Mouse (Mus musculus): ENCODE results near the gene Cenpl. TPM values are rescaled to one million over a fixed set of nuclear protein-coding genes. Genes with fewer than 3 reads are reported as not detected.

Cenpl gene
- 9.4 and 9.6 TPM in 2 replicates for polyA plus RNA-seq (2012; rRNA removed)

DNA sequence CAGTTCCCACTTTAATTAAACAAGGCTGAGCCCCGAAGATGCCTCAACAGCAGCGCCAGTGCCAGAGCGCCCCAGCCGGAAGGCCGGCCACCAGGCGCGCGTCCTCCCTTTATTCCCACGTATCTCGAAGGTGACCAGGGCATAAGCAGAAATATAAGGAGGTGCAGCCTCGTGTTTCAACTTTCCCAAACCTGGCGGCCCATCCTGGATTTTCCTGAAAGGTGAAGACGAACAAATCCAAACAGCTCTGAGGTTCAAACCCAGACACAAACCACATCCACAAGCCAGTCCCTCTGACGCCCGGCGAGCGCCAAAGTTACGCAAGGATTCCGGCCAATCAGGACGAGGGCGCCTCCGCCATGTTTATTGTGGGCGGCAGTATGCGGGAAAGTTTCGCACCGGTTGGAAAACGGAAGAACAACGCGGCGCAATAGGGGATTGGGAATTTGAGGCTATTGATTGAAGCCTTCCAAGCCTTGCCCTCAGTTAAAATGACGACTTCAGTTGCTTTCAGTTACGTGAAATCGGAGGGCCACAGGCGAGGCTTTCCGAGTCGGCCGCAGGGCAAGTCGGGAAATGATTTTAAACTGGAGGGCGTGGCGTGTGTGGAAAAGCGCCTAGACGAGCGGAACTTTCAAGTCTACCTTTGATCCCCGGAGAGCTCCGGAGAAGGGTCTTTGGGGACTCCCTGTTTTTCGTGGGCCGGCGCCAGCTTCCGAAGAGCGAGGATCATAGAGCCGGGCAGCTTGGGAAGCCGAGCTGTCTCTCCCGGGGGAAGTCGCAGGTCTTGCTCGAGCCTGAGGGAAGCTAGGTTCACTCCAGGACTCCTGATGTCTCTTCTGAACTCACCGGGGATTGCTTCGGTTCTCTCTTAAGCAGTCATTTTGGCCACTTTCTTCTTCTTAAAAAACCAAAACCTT is at the start of gene Cenpl, which contains the start of gene Dars2:
Gene Cenpl (plus strand): TSS at position 362 of the 920 bp plus-strand sequence.
Gene Dars2 (minus strand): TSS at position 307 of the 920 bp plus-strand sequence.

DNA sequence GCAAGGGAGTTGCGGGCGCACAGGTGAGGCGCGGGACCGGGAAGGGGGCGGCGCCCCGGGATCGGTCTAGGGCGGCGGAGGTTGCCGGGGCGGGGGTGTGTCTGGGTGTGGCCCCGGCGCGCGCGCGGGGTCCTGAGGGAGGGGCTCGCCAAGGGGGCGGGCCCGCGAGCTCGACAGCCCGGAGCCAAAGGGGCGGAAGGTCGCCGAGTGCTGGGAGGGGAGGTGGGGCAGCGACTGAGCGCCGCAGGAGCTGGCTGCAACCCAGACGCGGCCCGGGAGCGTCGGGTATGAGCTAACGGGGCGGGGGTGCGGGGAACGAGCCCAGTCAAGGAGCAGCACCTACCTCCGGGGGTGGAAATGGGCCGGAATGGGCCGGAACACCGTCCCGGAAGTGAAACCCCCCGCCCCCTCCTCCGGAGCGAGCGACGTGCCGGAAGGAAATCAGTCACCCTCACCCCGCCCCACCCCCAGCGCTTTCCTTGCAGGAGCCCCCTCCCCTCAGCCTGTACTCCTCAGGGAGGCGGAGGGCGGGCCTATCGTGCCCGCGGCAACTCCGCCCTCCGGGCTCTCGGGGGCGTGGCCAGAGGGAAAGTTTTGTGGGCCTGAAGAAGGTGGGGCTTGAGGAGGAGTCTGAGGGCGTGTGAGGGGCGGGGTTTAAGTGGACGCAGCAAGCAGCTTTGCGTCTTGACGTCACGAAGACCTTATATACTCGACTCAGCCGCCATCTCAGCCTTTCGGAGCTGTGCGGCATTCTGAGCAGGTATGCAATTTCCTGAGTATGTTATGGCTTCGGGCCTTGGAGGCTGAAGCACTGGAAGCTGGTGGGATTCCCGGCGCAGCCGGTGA is 35.9 kb upstream of the Cenpl start, which contains the start of gene Zbtb37:
Gene Zbtb37 (minus strand): TSS at position 415 of the 846 bp plus-strand sequence.

DNA sequence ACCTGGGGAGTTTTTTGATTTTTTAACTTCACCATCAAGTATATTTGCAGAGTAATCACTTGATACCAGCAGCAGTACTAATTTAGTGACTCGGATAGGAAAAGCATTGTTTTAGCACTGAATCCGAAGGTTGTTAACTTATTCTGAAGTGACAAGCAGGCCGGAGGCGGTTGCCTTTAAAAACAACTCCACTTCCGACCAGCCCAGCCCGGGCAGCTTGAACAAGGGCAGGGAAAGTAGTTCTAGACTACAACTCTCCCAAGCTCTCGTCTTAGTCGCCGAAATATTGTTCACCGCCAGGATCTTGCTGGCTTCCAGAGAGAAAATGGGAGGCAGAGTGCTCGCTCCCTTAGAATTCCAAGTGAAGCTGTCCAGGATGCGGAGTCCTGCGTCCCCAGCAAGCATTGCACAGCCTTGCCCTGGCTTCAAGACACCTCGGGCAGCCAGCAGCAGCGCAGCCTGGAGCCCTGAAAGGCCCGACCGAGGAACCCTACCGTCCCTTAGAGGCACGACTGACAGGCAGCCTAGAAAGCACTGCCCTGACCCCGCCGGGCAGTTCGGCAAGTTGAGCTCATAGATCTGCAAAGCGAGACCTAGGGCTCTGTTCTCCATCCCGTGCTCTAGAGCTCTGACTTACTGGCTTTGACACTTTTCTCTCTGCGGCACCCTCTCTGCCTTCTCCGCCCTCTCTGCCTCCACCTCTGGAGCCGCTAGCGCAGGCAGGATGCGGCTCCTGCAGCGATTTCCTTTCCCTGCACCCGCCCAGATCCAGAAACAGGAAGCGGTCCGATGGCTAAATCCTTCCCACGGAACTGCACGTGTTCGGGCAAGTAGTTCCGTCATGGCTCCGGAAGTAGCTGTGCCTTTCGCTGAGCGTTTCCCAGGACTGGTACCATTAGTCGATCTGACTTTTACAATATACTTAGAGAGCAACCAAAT is 60.5 kb downstream of the Cenpl start, which contains the start of gene Klhl20:
Gene Klhl20 (minus strand): TSS at position 786 of the 939 bp plus-strand sequence.

Other genes starting within 250 kb of the Cenpl start
- 3.1 and 3.2 TPM in 2 replicates for gene Rc3h1, start 164.3 kb upstream of the Cenpl start, polyA plus RNA-seq (2012; rRNA removed)
- gene Serpinc1, start 92.1 kb upstream of the Cenpl start, polyA plus RNA-seq (2012; rRNA removed): 1,592 and 1,711 TPM in 2 replicates
- gene Zbtb37, start 35.9 kb upstream of the Cenpl start, polyA plus RNA-seq (2012; rRNA removed): 1.0 and 1.2 TPM in 2 replicates
- gene Dars2, start 55 bp upstream of the Cenpl start, polyA plus RNA-seq (2012; rRNA removed): 12.7 and 13.3 TPM in 2 replicates
- 4.0 and 5.2 TPM in 2 replicates for gene Klhl20, start 60.8 kb downstream of the Cenpl start, polyA plus RNA-seq (2012; rRNA removed)
- gene Ankrd45, start 72.0 kb downstream of the Cenpl start, polyA plus RNA-seq (2012; rRNA removed): 0.02 and 0.05 TPM in 2 replicates
- gene Tex50, start 88.6 kb downstream of the Cenpl start, polyA plus RNA-seq (2012; rRNA removed): not detected in 2 replicates
- 154 and 166 TPM in 2 replicates for gene Prdx6, start 180.5 kb downstream of the Cenpl start, polyA plus RNA-seq (2012; rRNA removed)